Mouse (Mus musculus) embryonic facial prominence, embryonic 14.5 days (tissue): ENCODE measurements around the gene Neu2. TPM values are rescaled to one million over a fixed set of nuclear protein-coding genes. Genes with fewer than 3 reads are reported as not detected.
A peak's percentile ranks its signal among the peaks of the same experiment; 100 is the strongest.
"Not testable (repeated sequence)": the region's sequence is repeated elsewhere in the genome, so short reads cannot be mapped to it uniquely, and the experiment has no call there.

Source experiments
- ATAC-seq: fragments of 200-750 bp; cut with Nextera tagmentation; 2 replicates; pipeline ENCODE4 v1.8.0; 2017; ENCODE audit warnings: low read depth, moderate number of reproducible peaks, moderate TSS enrichment
- DNase-seq: peaks from one replicate; pipeline ENCODE4 v3.0.0-alpha.2; 2015; ENCODE audit warnings: low spot score
- H3K27ac ChIP-seq: fragments of 300-500 bp; sonication (generic); replicated peaks from 2 replicates; pipeline ENCODE4 v1.5.1; 2014; ENCODE audit warnings: low read depth, mild to moderate bottlenecking, low read length, moderate library complexity
- H3K27me3 ChIP-seq: fragments of 300-500 bp; sonication (generic); replicated peaks from 2 replicates; pipeline ENCODE4 v1.6.1; 2014; ENCODE audit warnings: low read length; ENCODE audit not compliant: control insufficient read depth, insufficient read depth
- H3K36me3 ChIP-seq: fragments of 300-500 bp; sonication (generic); 2 replicates; pipeline ENCODE4 v1.6.1; 2014; ENCODE audit warnings: low read length, mixed read lengths; ENCODE audit not compliant: control insufficient read depth, insufficient read depth
- H3K4me1 ChIP-seq: fragments of 300-500 bp; sonication (generic); 2 replicates; pipeline ENCODE4 v1.6.1; 2014; ENCODE audit warnings: antibody characterized with exemption, low read length; ENCODE audit not compliant: control insufficient read depth, insufficient read depth
- H3K4me2 ChIP-seq: fragments of 300-500 bp; sonication (generic); 2 replicates; pipeline ENCODE4 v1.6.1; 2014; ENCODE audit warnings: low read depth, mild to moderate bottlenecking, low read length, moderate library complexity, mixed read lengths
- H3K4me3 ChIP-seq: fragments of 300-500 bp; sonication (generic); 2 replicates; pipeline ENCODE4 v1.5.1; 2014; ENCODE audit warnings: low read depth, mild to moderate bottlenecking, low read length
- H3K9ac ChIP-seq: fragments of 300-500 bp; sonication (generic); 2 replicates; pipeline ENCODE4 v1.6.1; 2014; ENCODE audit warnings: low read depth, mild to moderate bottlenecking, low read length, moderate library complexity, mixed read lengths
- H3K9me3 ChIP-seq: fragments of 300-500 bp; sonication (generic); 2 replicates; pipeline ENCODE4 v1.6.1; 2016; ENCODE audit warnings: low read length; ENCODE audit not compliant: control insufficient read depth
- WGBS: fragments of 180-500 bp; shearing (Covaris S2); extraction: QIAGEN DNeasy Blood & Tissue Kit; methylation state at CpG from one replicate; pipeline ENCODE4 v1.1.7; 2014; 5-methylcytosine and 5-hydroxymethylcytosine counted together
- polyA plus RNA-seq: library from polyadenylated mRNA; unstranded; fragments of >200 nt; fragmentation: Nextera tagmentation; extraction: Ambion mirVana; gene quantifications from 2 replicates; pipeline ENCODE4 v1.2.1, GENCODE M21; 2014

Gene Neu2
- not detected in 2 replicates for polyA plus RNA-seq

- ATAC-seq (peak; percentile 35), DNase-seq (no peak)
- Histone ChIP-seq H3K4me1 (0 out of 2 replicates have a peak, but pooled peaks cover 4% of the 10 kb centered on the region), H3K4me3 (peak within 1 kb of the TSS; percentile 65), H3K27ac (no peak within 1 kb of the TSS), H3K4me2 (peak within 1 kb of the TSS; percentile 100), H3K27me3 (peaks cover 44% of the 10 kb centered on the region), H3K36me3 (no peaks in the 10 kb centered on the region), H3K9me3 (no peaks in the 10 kb centered on the region), H3K9ac (peak within 1 kb of the TSS; percentile 65)
- 1% methylated on average over 33 of the region's 56 CpGs for WGBS
Measured at GRCm38 (mm10) chr1:87509561-87510165, at the start of gene Neu2. TSS of gene Neu2 (plus strand) at chr1:87509889.

- Histone ChIP-seq H3K4me2 (no peak overlapping the region), H3K27ac (no peak overlapping the region), H3K9ac (no peak overlapping the region), H3K4me1 (no peaks in the 10 kb centered on the region), H3K27me3 (no peaks in the 10 kb centered on the region), H3K9me3 (no peaks in the 10 kb centered on the region), H3K36me3 (no peaks in the 10 kb centered on the region), H3K4me3 (no peak overlapping the region)
- ATAC-seq (no peak), DNase-seq (no peak)
- 77% methylated on average over 9 of the region's 9 CpGs for WGBS
Measured at GRCm38 (mm10) chr1:87467469-87467868, 42.2 kb upstream of the Neu2 start.

GRCm38 (mm10) chr1:87468321-87468720, 41.4 kb upstream of the Neu2 start:
- ATAC-seq: no peak
- H3K9ac ChIP-seq: no peak overlapping the region
- H3K36me3 ChIP-seq: no peaks in the 10 kb centered on the region
- peak; percentile 27 for DNase-seq
- no peaks in the 10 kb centered on the region for H3K9me3 ChIP-seq
- 68% methylated on average over 6 of the region's 6 CpGs for WGBS
- no peak overlapping the region for H3K27ac ChIP-seq
- no peaks in the 10 kb centered on the region for H3K4me1 ChIP-seq
- H3K4me3 ChIP-seq: no peak overlapping the region
- no peak overlapping the region for H3K4me2 ChIP-seq
- no peaks in the 10 kb centered on the region for H3K27me3 ChIP-seq

- peaks cover 14% of the 10 kb centered on the region for H3K27me3 ChIP-seq
- WGBS: 45% methylated on average over 8 of the region's 10 CpGs
- not testable (repeated sequence) for H3K4me3 ChIP-seq, H3K4me2 ChIP-seq, H3K36me3 ChIP-seq, DNase-seq, H3K9ac ChIP-seq, H3K9me3 ChIP-seq, ATAC-seq, H3K27ac ChIP-seq, H3K4me1 ChIP-seq
Measured at GRCm38 (mm10) chr1:87469971-87470370, 39.7 kb upstream of the Neu2 start, which contains the start of gene Snorc. TSS of gene Snorc (plus strand) at chr1:87470271.

GRCm38 (mm10) chr1:87471914-87472313, 37.8 kb upstream of the Neu2 start:
- Histone ChIP-seq H3K4me3 (no peak overlapping the region), H3K4me2 (no peak overlapping the region), H3K36me3 (no peaks in the 10 kb centered on the region), H3K27me3 (peaks cover 29% of the 10 kb centered on the region), H3K9me3 (no peaks in the 10 kb centered on the region), H3K9ac (no peak overlapping the region), H3K4me1 (peaks cover 5% of the 10 kb centered on the region; the same call in 1 of the 2 replicates), H3K27ac (peak overlapping the region; percentile 48; the same call in 1 of the 2 replicates)
- WGBS: 70% methylated on average over 7 of the region's 7 CpGs
- ATAC-seq (0 out of 2 replicates have a peak, but pooled peaks have one; percentile 12), DNase-seq (peak; percentile 27)

- H3K4me3 ChIP-seq: no peak overlapping the region
- peak overlapping the region; percentile 48 for H3K27ac ChIP-seq
- no peak for ATAC-seq
- WGBS: 80% methylated on average over 7 of the region's 7 CpGs
- peaks cover 5% of the 10 kb centered on the region; the same call in 1 of the 2 replicates for H3K4me1 ChIP-seq
- DNase-seq: no peak
- H3K9me3 ChIP-seq: no peaks in the 10 kb centered on the region
- no peak overlapping the region for H3K4me2 ChIP-seq
- peaks cover 29% of the 10 kb centered on the region for H3K27me3 ChIP-seq
- no peaks in the 10 kb centered on the region for H3K36me3 ChIP-seq
- H3K9ac ChIP-seq: no peak overlapping the region
Measured at GRCm38 (mm10) chr1:87472576-87472975, 37.1 kb upstream of the Neu2 start.

- 2% methylated on average over 24 of the region's 42 CpGs for WGBS
- Histone ChIP-seq H3K27ac (no peak overlapping the region), H3K4me1 (peaks cover 5% of the 10 kb centered on the region; the same call in 1 of the 2 replicates), H3K4me2 (peak overlapping the region; percentile 63), H3K4me3 (peak overlapping the region; percentile 33), H3K36me3 (no peaks in the 10 kb centered on the region), H3K9ac (peak overlapping the region; percentile 52), H3K9me3 (no peaks in the 10 kb centered on the region), H3K27me3 (peaks cover 29% of the 10 kb centered on the region)
- DNase-seq: no peak
- ATAC-seq: no peak
Measured at GRCm38 (mm10) chr1:87475076-87475895, 34.4 kb upstream of the Neu2 start.

GRCm38 (mm10) chr1:87482546-87482945, 27.1 kb upstream of the Neu2 start:
- Histone ChIP-seq H3K4me1 (no peaks in the 10 kb centered on the region), H3K36me3 (no peaks in the 10 kb centered on the region), H3K4me3 (no peak overlapping the region), H3K27ac (no peak overlapping the region), H3K9me3 (no peaks in the 10 kb centered on the region), H3K9ac (no peak overlapping the region), H3K27me3 (no peaks in the 10 kb centered on the region), H3K4me2 (no peak overlapping the region)
- ATAC-seq (no peak), DNase-seq (no peak)
- 80% methylated on average over 4 of the region's 4 CpGs for WGBS
